Mouse (Mus musculus): ENCODE results near the gene Dnajc1.

- TF ChIP-seq GATA1 (IDR thresholded peaks at IDR 0.05; ENCODE audit: borderline replicate concordance, low read length) (no peak), FLI1 (IDR thresholded peaks at IDR 0.05; ENCODE audit: low read length) (no peak)
These were observed 3.0 kb downstream of the Dnajc1 start for GRCm38 (mm10) chr2:18389631-18390030.

Data from megakaryocyte, embryonic 14.5 days (primary cell).